Mouse (Mus musculus) frontal cortex, postnatal 36 days (tissue): ENCODE data around the gene Zbtb1.

ENCODE experiments used
- DNase-seq, 2 experiments: peaks; one replicate each; pipeline ENCODE4 v3.0.0; 2022; ENCODE audit warnings: low spot score in 2 of 2

Zbtb1 gene

DNA sequence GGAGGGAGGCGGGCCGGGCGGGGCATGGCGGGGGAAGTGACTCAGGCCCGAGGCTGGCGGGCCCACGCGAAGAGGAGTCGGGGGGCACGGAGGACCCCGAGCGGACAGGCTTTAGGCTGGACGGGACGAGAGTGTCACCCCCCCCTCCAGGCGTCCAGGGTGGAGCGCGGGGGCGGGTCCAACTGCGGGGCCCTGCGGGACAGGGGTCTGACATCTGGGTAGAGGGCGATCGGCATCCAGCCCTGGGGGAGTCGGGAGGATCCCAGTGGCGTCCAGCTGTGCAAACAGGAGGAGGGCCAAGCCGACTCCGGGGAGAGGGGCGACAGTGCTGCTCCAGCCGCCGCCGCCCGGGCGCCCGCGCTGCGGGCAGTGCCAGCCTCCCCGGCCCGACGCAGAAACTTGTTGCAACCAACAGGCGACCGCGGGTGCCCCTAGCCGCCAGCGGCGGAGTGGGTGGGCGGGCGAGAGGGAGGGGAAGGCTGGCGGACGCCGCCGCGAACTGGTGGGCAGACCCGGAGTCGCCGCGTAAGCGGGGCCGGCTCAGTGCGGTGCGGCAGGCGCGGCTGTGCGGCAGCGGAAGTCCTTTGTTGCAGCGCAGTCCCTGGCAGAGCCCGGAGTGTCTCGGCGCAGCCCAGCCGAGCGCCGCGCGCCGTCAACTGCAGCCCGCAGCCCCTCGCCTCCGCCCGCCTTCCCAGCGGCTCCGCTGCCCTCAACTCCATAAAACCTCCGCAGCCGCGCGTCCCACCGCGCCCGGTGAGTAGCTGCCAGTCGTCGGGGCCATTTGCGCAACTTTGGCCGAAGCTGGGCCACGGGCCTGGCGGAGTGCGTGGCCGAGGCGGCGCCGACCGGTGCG lies at the start of gene Zbtb1:
Gene Zbtb1 (plus strand): TSS at position 289 of the 853 bp plus-strand sequence.
- peak; percentile 79 to 84 for DNase-seq

DNA sequence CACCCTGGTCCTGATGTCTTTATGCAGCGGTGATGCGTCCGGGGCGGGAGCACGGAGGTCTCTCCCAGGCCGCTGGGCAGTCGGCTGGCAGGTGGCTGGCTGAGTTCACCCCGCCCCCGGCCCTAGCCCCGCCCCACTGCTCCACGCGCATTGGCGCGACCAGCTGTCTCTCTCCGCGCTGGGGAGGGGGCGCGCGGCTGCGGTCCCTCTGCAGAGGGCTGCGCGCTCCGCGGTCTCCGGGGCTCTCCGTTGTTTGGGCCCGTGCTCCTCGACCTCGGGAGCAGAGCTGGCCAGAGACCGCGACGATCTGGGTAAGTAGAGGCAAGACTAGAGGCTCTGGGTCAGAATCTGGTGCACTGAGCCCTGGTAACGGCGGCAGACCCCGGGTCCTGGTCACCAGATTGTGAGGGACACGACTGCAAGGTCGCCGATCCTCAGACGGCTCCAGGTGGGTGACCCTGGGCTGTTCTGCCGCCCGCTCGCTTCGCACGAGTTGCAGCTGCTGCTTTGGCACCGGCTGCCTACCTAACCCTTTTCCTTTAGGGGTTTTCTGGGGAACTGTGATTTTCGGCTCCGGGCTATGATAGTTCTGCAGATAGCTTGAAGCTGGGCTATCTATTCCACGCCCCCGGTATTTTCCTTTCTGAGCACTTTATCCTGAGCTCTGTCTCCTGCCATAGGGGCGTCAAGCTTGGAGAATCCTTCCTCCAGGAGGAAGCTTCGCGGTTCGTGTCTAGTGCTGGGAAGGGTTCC lies 45.2 kb upstream of the Zbtb1 start, which contains the start of gene Akap5:
Gene Akap5 (plus strand): TSS at position 213 of the 753 bp plus-strand sequence.
- peak; percentile 63 to 67 for DNase-seq

- peak; percentile 70 to 82 for DNase-seq
These were observed 43.4 kb upstream of the Zbtb1 start for GRCm38 (mm10) chr12:76326437-76327220.

DNA sequence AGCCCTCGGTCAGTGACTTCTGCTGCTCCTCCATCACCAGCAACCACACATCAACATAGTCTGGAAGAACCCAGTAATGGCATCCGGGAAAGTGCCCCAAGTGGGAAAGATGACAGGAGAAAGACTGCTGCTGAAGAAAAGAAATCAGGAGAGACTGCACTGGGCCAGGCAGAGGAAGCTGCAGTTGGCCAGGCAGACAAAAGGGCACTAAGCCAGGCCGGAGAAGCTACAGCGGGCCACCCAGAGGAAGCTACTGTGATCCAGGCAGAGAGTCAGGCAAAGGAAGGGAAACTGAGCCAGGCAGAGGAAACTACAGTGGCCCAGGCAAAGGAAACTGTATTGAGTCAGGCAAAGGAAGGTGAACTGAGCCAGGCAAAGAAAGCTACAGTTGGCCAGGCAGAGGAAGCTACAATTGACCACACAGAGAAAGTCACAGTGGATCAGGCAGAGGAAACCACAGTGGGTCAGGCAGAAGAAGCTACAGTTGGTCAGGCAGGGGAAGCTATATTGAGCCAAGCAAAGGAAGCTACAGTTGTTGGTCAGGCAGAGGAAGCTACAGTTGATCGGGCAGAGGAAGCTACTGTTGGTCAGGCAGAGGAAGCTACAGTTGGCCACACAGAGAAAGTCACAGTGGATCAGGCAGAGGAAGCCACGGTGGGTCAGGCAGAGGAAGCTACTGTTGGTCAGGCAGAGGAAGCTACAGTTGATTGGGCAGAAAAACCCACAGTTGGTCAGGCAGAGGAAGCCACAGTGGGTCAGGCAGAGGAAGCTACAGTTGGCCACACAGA lies 41.3 kb upstream of the Zbtb1 start:
- DNase-seq = no peak

GRCm38 (mm10) chr12:76333688-76334087 lies 36.4 kb upstream of the Zbtb1 start:
- no peak for DNase-seq

DNA sequence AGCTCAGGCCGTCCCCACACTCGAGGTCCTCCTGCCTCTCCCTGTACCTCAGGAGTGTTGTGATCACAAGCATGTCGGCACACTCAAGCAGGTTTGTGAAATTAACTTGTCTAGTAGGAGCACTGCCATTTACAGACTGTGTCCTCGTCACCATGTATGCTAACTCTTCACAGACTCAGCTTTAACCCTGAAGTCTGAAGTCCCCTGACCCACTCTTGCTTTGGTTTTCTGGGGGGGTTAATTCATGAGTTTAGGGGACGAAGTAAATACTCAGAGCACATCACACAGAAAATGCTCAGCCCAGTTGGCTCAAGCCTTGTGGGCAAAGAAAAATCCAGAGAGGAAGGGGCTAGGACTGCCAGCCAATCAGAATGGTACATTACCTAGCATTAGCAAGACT lies 34.4 kb upstream of the Zbtb1 start:
- DNase-seq = no peak

- DNase-seq = no peak
These were observed 33.7 kb upstream of the Zbtb1 start for GRCm38 (mm10) chr12:76336111-76336965.

DNA sequence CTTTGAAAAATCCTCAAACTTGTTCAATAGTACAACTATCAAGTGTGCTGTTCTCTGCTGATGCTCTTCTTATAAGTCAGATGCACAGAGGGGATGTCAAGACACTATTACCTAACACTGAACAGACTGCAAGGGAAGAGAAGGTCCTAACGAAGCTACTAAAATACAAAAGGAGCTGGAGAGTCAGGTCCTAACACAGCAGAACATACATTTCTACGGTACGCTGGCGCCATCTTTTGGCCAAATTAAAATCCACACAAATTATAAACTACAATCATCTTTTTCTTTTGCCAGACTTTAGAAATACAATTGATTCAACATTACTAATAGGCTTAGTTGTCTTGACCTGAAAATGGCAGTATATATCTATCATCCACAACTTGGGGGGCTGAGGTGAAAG lies 29.0 kb upstream of the Zbtb1 start:
- DNase-seq = peak; percentile 36 to 79

DNA sequence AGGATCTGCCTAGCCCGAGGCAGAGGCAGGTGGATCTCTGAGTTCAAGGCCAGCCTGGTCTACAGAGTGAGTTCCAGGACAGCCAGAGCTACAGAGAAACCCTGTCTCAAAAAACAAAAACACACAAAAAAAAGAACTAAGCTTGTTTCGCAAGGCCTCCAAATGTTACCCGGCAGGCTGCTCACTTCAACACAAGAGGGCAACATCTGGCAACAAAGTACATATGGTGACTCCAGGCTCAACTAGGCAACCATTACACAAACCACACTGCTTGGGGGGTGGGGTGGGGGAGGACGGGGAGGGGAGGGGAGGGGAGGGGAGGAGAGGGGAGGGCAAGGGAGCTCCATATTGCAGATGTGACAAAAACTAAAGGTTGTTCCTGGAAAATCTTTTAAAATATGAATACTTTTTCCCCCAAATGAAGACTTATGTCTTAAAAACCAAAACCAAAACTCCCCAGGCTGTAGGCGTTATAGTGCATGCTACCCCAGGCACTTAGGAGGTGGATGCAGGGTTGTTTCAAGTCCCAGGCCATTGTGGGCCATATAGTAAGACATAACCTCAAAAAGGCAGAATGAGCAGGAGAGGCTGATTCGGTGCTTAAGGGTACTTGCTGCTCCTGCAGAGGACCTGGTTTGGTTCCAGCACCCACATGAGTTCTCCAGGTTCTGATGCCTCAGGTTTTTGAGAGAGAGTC lies 24.2 kb upstream of the Zbtb1 start:
- no peak for DNase-seq

- DNase-seq = no peak
These were observed 20.3 kb upstream of the Zbtb1 start for GRCm38 (mm10) chr12:76349680-76350220.

DNA sequence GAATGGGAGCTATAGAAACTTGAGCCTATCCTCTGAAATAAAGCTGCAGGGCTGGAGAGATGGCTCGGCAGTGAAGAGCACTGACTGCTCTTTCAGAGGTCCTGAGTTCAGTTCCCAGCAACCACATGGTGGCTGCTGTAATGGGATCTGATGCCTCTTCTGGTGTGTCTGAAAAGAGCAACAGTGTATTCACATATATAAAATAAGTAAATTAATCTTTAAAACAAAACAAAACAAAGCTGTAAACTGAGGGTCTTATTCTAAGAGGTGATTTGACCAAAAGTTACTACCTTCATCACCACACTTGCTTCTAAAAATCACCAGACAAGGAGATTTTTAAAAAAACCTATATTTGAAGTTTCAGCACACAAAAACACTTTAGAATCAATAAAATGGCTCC lies 9.2 kb upstream of the Zbtb1 start:
- no peak for DNase-seq

GRCm38 (mm10) chr12:76361405-76362302 lies 8.4 kb upstream of the Zbtb1 start:
- DNase-seq = no peak

- DNase-seq = no peak
These were observed 7.8 kb upstream of the Zbtb1 start for GRCm38 (mm10) chr12:76362303-76362676.

- no peak for DNase-seq
These were observed 3.8 kb upstream of the Zbtb1 start for GRCm38 (mm10) chr12:76366276-76366675.

DNA sequence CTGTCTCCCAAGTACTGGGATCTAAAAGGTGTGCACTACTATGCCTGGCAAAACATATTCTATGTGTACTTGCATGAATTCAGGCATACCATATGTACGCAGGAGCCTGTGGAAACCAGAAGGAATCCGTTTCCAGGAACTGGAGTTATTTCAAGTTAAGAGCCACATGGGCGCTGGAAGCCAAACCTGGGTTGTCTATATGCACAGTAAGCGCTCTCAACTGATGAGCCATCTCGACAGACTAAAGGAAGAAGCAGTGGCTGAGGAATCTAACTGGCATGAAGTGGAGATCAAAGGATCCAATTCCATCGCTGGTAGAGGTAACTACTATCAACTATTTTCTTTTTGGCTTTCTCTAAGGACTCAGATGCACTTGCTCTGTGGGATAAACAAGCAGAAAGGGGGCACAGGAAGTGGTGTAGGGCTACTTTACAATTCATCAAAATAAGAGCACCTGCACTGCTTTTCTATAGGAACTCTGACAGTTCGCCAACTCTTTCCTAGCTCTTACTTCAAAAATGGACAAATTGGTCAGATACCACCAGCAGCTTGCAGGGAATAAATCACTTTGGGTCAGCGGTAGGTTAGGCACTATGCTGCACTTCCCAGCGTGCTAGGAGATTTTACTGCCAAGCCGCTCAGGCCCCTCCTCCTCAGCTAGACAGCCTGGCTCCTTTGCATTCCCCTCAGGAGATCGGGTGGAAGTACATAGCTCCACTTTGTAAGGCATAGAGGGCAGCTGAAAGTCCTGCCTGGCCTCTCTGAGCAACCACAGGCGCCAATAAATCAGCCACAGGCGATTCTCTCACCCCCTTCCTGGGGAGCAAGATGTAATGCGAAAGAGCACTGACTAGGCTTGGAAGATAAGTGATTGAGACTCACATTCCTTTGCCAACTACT lies 2.7 kb upstream of the Zbtb1 start:
- DNase-seq = peak in 1 of 2 experiments; percentile 9

DNA sequence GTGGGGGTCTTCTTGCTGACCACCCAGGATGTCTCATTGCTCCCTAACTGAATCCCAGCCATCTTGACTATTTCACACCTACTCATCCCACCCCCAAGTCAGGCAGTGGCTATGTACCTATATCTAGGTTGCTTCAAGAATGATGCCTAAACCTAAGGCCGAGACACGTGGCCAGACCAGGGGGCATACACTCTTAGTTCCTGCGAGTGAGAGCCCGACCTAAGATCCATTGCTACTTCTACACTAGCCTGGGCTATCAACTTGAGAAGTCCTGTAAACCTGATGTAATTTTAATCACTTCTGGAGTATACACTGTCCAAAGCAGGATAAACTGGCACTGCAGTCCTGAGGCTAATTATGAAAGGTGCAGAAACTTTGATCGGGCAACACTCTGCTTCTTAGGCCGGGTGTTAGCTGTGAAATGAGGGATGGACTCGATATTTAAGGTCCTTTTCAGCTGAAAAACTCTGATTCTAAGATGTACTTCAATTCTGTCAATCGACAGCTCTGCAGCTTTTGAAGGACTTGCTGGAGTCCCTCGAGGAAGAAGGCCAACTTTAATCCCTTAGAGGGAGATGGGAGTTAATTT lies 1.8 kb upstream of the Zbtb1 start:
- DNase-seq = no peak

DNA sequence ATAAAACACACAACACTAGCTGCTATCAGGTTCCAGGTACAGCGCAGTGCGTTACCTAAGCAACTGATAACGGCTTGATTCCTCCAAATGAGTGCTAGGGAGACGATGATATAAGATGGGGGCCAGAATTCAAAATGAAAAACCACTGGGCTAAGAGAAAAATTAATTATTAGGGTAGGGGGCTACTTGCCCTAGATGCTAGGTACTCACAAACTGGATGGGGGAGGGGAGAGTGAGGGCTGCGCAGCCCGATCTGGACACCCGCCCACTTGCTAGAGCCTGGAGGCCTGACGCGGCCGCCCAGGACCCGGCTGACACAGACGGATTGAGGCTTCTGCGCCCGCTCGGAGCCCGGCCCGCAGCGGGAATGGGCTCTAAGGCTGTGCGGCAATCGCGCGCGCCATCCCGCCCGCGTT lies 1.3 kb upstream of the Zbtb1 start:
- DNase-seq = no peak
